ENCODE assay signal across 8 mouse cellular contexts in the genomic region with DNA sequence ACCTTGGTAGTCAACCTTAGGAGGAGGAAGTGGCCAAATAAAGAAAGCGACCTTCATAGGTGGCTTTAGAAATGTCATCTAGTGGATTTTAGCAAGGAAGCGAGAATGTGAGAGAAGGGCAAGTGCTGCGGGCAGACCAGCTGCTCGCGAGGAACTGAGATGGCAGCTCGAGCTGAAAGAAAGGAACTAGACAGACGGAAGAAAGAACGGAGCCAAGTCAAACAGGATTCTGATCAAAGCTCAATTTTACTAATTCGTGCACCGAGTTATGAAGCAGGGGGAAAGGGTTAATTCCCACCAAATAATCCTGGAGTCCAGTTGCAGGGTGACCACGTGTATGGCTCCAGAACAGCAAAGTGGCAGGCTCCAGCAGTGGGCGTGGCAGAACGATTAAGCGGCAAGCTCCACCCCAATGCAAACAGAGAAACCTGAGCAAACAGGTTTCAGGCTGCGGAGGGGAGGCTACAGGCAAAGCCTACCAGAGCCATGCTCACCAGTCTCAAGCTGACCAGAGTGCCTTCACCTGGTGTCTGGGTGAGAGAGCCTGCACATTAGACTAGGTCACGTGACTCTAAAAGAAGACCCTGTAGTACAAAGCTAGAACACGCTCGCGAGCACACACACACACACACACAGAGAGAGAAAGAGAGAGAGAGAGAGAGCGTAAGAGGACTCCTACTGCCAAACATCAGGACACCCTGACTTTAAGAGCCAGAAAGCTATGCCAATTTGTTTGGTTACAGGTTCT.
A peak's percentile ranks its signal among the peaks of the same experiment; 100 is the strongest.
DNase-seq lines count a peak whose midpoint lies in the region; ATAC-seq lines count a peak whose summit lies in the region.

No protein-coding gene starts in this region.

- H3K4me3 ChIP-seq in liver, embryonic 11.5 days (ENCODE audit: low read depth, low read length), result no peak overlapping the region
- H3K4me3 ChIP-seq in stomach, embryonic 16.5 days (replicated peaks; ENCODE audit: low read length), result no peak overlapping the region; the same call in 1 of the 2 replicates

- no peaks in the 10 kb centered on the region for H3K27me3 ChIP-seq in liver, embryonic 11.5 days (replicated peaks; ENCODE audit: control insufficient read depth, insufficient read depth, low read length)
- H3K27me3 ChIP-seq in stomach, embryonic 16.5 days (ENCODE audit: control insufficient read depth, insufficient read depth, low read length), result no peaks in the 10 kb centered on the region

- H3K4me1 ChIP-seq in liver, embryonic 11.5 days (replicated peaks; ENCODE audit: control insufficient read depth, insufficient read depth, low read length), result no peaks in the 10 kb centered on the region
- H3K4me1 ChIP-seq in stomach, embryonic 16.5 days (ENCODE audit: control insufficient read depth, insufficient read depth, low read length), result no peaks in the 10 kb centered on the region

- no peak overlapping the region for H3K9ac ChIP-seq in liver, embryonic 11.5 days (ENCODE audit: low read depth, low read length)
- no peak overlapping the region for H3K9ac ChIP-seq in stomach, embryonic 16.5 days (ENCODE audit: low read length)

- no peaks in the 10 kb centered on the region for H3K9me3 ChIP-seq in liver, embryonic 11.5 days (ENCODE audit: control insufficient read depth, low read length)
- H3K9me3 ChIP-seq in stomach, embryonic 16.5 days (replicated peaks; ENCODE audit: control insufficient read depth, low read length), result no peaks in the 10 kb centered on the region

- peak; percentile 14 for DNase-seq in thymus, postnatal 0 days (ENCODE audit: low spot score)
- no peak for DNase-seq in thymus, postnatal 36 days
- peak; percentile 39 for DNase-seq in liver, embryonic 11.5 days (ENCODE audit: low spot score)
- no peak for DNase-seq in cerebellum, adult 9-11 months
- no peak for DNase-seq in cerebellum, postnatal 25 days
- DNase-seq in ovary, postnatal 14 days (ENCODE audit: low spot score), result no peak

- H3K4me2 ChIP-seq in liver, embryonic 11.5 days, result peak overlapping the region; percentile 27
- peak overlapping the region; percentile 32 for H3K4me2 ChIP-seq in stomach, embryonic 16.5 days (ENCODE audit: low read depth, low read length)

- no peak overlapping the region for H3K27ac ChIP-seq in liver, embryonic 11.5 days (ENCODE audit: low read depth, low read length)
- H3K27ac ChIP-seq in stomach, embryonic 16.5 days (ENCODE audit: low read length), result peak overlapping the region; percentile 64

- no peaks in the 10 kb centered on the region for H3K36me3 ChIP-seq in liver, embryonic 11.5 days (ENCODE audit: control insufficient read depth, insufficient read depth, low read length)
- no peaks in the 10 kb centered on the region for H3K36me3 ChIP-seq in stomach, embryonic 16.5 days (ENCODE audit: control insufficient read depth, insufficient read depth, low read length)

- WGBS in liver, embryonic 11.5 days, result 42% methylated on average over 20 of the region's 20 CpGs
- WGBS in stomach, embryonic 16.5 days, result 32% methylated on average over 20 of the region's 20 CpGs

- 0 out of 2 replicates have a peak, but pooled peaks have one; percentile 17 for ATAC-seq in granulocyte monocyte progenitor cell, adult 5-6 weeks (replicated peaks; ENCODE audit: poor library complexity, severe bottlenecking)
- peak; percentile 39; the same call in 1 of the 2 replicates for ATAC-seq in liver, embryonic 11.5 days (replicated peaks; ENCODE audit: low FRiP score)
- ATAC-seq in stomach, embryonic 16.5 days (ENCODE audit: insufficient read depth, low FRiP score), result peak; percentile 87

Comparison
In these comparisons a context has a peak if more than half of its experiments do, and no peak if none do; other contexts are left out.
1. DNase-seq: peak in thymus, postnatal 0 days (single experiment) and liver, embryonic 11.5 days (single experiment); none in thymus, postnatal 36 days (0 of 2), cerebellum, adult 9-11 months (single experiment), cerebellum, postnatal 25 days (0 of 2) and ovary, postnatal 14 days (single experiment).
2. ATAC-seq: peak in every context shown above with its lines; median percentile 87 in stomach, embryonic 16.5 days; 39 in liver, embryonic 11.5 days; 17 in granulocyte monocyte progenitor cell, adult 5-6 weeks.